Mouse (Mus musculus) v-Abl transformed pro-B cells (cell line): ENCODE data around the gene Ciz1.

Experiments
- in situ Hi-C, 2 experiments: fragments of 400-800 bp; cut with MboI; formaldehyde crosslinking; loops; one replicate each; pipeline ENCODE4 v1.15.1; 2025; ENCODE audit not compliant: unreplicated experiment in 2 of 2

Gene Ciz1

DNA sequence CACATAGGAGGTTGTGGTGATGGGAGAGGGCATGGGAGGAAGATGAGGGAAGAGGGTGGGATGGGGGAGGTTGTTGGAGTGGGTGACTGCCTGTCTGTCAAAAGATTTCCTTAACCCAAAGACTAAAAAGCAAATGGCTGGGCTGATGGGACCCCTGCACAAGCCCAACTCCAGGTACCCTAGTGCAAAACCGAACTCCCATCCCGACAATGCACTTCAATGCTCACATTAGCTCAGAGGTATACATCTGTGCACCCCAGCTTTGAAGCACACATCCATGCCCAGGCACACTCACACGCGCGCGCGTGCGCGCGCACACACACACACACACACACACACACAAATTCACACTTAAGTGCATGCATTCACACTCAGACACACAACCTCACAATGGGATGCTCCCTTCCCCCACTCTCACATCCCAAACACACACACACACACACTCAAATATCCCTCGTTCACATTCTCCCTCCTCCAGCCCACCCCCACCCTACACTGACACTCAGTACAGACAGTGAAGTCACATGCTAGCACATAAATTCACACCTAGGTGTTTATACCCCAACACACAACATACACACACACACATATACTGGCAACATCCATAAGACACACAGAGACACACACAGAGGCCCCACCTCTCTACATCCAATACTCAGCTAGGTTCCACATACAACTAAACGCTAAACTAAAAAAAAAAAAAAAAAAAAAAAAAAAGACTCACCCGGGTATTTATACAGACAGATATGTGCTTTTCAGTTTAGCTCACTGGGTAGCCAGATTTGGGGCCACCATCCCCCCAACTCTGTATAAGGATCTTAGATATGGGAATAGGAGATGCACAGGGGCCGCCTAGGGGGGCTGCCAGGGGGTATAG, 33.2 kb upstream of the Ciz1 start:
- in situ Hi-C loops: no loop called here

DNA sequence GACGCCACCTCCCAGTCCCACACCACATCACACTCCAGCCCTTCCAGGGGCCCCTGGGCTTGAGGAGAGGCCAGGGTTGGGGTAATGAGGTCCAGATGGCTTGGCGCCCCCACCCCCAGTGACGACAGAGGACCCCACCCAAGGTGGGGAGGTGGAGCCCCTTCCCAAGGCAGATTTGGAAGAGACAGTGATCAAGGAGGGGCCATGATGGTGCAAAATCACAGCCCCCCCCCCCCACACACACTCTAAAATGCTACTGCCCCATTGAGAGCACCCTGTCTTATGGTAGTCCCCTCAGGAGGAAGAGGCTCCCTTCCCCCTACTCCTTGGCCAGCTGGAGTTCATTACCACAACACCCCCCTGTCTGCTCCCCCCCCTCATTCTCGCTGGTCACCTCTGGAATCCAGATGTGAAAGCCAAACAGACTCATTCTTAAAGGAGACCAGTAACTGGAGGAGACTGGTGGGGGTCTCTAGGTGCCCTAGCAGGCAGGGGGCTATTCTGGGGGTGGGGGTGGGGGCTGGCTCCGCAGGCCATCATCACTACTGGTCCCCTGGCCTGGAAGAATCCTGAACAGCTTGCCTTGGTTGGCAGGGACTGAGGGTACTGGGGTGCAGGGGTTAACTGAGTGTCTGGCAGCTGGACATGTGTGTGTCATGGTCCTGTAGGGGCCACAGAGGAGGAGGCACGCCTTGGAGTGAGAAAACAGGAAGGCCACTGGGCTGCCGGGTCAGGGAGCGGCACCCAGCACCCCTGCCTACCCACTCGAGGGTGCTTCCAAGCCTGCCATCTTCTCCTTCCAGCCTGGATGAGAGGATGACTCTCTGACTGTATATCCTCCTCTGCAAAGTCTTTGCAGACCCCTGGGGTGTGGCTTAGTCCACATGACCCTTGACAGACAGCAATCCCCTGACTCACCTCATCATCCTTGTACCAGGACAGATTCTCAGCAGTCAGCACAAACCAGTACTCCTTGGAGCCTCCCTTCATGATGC, 32.2 kb upstream of the Ciz1 start:
- in situ Hi-C loops: no loop called here

DNA sequence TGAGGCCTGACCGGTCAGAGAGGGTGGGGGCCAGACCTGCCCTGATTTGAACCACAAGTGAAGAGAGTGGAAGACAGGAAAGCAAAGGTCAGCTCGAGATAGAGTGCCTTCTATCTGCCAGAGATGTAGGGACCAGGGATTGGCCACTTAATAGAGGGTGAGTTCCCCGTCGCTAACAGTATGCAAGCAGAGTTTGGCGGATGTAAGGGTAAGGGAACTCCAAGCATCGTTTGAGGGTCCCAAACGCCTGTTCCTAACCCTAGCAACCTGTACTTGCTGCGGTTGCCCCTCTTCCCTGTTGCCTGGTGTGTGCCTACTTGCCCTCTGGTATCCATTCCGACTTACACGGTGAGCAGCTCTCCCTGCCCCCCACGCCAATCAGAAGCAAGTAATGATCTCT, 31.4 kb upstream of the Ciz1 start:
- in situ Hi-C loops: no loop called here

DNA sequence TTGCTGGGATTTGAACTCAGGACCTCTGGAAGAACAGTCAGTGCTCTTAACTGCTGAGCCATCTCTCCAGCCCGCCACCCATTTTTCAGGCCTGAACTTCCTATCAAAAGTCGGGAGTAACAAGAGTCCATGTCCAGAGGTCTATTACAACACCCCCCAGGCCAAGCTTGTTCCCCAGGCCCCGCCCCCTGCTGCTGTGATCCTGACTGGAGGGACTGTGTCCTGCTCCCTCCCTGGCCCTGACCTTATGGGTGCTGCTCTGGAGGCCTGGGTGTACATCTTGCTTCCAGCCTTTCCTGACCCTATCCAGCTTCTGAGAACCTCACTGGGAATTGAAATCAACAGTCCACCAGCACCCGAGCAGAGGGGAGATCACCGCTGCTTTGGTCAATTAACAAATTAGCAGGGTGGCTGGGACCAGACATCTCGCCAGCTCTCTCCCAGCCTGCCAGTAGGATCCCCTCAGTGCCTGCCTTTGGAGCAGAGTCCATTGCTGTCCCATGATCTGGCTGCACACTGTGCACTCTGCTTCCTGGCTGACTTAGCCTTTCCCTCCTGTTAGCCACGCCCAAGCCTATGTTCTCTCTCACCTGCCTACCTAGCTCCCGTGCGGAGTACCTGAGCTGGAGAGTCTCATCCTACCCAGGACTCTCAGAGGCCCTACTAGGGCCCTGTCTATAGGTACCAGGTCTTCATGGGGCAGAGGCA, 30.4 kb upstream of the Ciz1 start:
- in situ Hi-C loops: no loop called here

DNA sequence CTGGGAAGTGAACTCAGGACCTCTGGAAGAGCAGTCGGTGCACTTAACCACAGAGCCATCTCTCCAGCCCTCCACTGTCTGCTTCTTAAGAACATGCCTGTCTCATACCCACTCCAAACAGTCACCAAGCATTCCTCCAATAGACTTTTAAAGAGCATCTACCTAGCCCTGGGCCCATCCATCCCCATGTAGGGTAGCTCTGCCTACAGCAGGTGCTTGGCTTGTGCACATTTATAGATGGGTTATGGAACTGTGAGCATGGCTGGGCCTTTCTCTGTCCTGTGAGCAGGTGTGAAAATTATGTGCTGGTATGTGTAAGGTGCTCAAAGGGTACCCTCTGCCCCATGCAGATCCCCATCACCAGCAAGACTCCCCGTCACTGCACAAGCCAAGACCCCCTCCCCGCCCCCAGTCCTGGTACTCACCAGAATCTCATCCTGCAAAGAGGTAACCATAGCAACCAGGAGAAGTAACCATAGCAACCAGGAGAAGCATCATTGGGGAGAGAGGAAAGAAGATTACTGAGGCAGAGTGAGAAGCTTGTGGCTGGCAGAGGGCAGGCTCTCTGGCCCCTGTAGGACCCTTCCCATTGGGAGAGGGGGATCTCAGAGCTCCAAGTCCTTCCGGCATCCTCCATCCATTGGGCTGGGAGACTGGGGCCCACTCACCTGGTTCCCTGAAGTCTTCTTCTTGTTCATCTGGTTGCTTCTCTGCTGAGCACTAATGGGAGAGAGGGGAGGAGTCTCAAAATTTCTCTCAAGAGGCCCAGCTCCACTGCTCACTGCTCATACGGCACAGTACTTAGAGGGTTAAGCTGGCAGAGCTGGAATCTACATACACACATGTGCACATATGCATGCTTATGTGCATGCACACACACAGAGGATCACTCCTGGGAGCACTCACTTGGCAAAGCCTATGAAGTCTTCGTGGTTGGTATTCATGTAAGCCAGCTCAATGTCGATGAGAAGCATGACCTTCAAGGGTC, 29.1 kb upstream of the Ciz1 start:
- in situ Hi-C loops: no loop called here

DNA sequence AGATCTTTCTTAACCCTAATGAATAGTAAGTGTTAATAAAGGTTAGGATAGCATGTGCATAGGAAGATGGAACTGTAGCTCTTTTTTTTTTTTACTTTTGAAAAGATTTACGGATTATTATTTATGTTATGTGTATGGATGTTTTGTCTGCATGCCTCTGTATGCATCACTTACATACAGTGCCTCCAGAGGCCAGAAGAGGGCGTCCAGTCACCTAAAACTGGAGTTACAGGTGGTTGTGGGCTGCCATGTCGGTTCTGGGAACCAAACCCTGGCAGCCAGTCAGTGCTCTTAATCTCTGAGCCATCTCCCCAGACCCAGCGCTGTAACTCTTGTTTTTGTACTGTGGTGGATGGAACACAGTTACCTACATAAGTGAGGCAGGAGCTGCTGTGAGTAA, 27.8 kb upstream of the Ciz1 start:
- in situ Hi-C loops: no loop called here

DNA sequence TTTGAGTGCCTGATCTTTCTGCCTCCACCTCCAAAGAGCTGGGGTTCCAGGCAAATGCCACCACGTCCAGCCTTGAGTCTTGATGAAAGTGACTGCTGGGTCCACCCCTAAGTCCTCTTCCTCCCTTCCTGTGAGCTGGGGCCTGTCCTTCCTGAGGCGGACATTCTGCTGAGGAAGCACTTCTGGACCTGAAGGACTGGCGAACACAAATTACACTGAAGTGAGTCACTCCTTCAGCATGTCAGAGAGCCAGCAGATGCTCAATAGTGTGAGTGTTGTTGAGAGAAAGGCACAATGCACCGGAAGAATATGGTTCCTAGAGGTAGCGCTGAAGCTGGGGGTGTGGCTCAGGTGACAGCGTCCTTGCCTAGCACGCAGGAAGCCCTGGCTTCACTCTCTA, 26.8 kb upstream of the Ciz1 start:
- in situ Hi-C loops: no loop called here

DNA sequence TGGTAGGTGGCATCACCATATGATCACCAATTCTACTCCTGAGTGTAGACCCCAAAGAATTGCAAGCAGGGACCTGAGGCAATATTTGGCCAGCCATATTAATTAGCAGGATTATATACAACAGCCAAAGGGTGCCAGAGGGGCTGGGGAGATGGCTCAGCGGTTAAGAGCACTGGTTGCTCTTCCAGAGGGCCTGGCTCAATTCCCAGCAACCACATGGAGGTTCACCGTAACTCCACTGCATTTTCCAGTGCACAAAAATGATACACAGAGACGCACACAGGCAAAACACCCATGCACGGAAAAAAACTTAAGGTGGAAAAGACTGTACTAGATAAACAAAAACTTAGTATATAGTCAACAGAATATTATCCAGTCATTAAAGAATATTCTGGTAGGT, 24.9 kb upstream of the Ciz1 start:
- in situ Hi-C loops: no loop called here

DNA sequence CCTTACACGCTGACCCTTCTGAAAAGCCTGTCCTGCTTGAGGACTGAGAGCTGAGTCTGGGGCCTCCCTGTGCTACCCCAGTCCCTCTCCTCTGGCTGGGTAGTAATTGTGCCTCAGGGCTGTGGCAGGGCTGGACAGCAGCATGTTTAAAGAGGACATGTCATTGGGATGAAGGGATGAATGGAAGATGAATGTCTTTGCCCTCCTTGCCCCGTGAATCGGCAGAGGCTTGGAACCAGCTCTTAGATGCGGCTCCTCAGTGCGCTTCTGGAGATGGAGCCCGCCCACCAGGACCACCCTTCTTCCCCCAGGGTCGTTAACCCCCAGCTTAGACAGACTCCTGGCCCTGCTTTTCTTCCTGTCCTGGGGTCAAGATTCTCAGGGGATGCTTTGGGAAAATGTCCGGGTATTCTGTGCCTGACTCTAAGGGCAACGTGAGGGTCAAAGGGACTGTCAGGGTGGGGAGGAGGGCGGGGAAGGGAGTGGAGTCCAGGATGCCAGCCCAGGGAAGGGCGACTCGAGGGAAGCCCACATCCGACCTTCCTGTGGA, 23.1 kb upstream of the Ciz1 start:
- in situ Hi-C loops: no loop called here

DNA sequence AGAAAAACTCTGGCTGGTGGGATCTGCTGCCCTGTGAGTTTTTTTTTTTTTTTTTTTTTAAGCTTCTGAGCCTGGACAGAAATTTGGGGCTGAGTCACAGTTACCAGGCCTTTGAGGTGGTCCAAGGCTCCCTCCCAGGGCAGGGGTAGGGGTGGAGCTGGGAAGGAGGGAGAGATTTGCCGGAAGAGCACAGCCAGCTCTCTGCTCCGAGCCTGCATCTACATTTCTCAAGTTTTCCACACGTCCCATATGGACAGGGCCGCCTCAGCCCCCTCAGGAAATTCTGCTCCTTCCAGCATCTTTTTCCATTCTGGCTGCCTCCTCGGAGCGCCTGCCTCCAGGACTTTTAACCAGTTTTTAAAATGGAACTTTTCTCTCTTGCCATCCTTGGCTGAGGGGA, 22.6 kb upstream of the Ciz1 start:
- in situ Hi-C loops: no loop called here

DNA sequence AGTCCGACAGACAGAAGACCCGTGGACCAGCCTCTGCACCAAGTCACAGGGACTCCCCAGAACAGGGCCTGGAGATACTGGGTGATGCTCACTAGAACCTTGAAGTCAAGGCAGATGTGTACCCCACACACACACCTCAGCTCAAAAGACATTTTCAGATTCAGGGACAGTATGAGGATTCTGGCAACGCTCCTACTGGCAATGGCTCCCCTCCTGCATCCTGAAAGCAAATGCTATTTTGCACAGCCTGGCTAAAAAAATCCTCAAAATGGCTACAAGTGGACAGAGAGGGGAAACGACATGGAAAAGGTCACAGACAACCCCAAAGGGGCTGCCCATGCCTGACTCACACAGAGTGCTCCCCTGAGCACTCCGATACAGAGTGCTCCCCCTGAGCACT, 20.0 kb upstream of the Ciz1 start:
- in situ Hi-C loops: no loop called here

DNA sequence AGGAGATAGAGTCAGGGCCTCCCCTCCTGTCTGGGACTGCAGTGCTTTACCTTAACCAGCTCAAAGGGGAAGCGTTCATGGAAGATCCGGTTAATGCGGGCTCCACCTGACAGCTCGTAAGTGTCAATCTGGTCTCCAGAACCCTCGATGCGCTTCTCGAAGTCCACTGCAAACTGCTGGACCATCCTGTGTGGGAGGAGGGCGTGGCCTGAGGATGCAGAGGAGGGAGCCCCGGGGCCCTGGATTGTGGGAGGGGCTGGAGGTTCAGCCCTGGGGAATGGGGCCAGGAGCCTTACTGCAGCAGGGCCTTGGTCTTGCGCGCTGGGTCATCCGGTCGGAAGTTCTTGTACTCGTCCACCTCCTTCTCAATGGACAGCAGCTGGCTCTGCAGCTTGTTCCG, 16.2 kb upstream of the Ciz1 start:
- in situ Hi-C loops: no loop called here

DNA sequence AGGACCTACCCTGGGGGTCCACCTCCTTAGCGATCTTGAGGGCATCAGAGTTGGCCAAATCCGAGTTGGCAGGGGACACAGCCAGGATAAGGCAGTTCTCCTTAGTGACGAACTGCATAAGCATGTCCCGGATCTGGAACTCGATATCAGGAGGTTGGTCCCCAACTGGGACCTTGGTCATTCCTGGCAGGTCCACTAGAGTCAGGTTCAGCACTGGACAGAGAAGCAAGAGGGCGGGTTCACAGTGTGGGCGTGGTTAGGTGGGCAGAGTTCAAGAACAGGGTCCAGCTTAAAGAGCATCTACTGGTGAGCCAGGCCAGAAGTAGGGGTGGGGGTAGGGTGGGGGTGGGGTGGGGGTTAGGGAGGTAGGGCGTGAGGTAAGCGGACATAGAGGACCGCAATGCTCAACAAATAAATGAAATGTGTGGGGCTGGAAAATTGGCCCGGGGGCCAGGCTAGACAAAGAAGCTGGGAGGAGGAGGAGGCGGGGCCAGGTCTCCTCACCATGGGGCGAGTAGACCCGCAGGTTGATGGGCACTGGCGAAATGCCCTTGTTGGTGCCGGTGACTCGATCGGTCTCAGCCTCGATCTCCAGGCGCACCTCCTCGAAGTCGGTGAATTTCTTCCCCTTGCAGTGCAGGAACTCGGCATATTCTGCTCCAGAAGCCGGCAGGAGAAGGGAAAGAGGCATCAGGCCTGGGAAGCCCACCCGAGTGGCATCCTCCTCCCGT, 12.1 kb upstream of the Ciz1 start:
- in situ Hi-C loops: no loop called here

DNA sequence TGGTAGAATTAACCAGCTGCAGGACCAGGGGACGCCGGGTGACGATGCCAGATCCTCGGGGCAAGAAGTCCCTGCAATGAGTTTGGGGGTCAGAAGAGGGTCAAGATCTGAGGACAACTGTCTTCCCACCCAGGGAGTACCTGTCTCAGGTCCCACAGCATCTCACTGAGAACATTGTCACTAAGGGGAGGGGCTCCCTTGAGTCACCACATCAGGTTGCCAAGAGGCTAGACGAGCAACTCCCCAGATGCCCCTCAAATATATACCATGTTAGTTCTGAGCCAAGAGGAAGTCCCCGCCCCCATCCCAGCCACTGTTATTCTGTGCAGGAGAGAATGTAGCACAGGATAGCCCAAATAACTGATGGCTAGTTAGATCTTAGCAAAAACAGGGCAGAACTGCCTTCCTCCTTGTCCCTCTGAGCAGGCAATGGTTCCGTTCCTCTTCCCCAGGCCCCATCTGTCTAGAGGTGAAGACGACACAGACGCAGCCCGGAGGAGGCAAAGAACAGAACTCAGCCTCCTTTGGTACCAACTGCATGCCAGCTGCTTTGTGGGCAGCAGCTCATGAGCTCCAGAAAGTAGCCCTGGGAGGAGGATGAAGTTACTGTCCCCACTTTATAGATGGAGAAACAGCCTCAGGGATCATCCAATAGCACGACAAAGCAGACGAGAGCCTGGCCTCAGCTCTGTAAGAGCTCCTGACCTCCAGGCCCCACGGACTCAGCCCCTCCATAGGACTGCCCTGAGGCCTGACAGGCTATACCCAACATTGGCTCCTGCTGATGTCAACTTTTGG, 11.1 kb upstream of the Ciz1 start:
- in situ Hi-C loops: no loop called here

DNA sequence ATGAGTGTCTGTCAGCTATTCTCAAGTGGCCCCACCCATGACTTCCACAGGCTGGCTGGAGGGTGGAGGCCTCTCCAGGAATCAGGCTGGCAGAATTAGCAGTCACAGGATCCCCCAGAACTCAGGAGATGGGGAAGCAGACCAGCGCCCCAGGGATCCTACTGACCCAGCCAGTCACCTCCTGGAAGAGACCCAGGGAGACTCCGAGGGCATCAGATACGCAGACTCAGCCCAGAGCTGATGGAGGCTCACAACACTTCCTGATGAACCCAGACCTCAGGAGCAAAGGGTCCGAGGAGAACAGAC, 10.5 kb upstream of the Ciz1 start:
- in situ Hi-C loops: no loop called here

DNA sequence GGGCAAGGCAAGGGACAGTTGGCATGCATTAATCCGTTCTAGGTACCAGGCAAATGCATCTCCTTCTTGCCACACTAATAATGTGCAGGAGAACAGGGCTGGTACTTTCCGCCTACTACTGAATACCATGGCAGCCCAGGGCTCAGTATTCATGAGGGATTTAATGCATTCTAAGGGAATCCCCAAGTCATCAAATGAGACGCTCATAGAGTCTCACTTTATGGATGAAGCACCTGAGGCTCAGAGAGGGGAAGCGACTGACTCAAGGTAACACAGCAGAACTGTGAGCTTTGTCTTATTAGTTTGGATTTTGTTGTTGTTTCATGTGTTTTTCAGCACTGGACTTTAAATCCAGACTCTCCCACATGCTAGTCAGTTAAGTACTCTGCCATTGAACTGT, 10.1 kb upstream of the Ciz1 start:
- in situ Hi-C loops: no loop called here

DNA sequence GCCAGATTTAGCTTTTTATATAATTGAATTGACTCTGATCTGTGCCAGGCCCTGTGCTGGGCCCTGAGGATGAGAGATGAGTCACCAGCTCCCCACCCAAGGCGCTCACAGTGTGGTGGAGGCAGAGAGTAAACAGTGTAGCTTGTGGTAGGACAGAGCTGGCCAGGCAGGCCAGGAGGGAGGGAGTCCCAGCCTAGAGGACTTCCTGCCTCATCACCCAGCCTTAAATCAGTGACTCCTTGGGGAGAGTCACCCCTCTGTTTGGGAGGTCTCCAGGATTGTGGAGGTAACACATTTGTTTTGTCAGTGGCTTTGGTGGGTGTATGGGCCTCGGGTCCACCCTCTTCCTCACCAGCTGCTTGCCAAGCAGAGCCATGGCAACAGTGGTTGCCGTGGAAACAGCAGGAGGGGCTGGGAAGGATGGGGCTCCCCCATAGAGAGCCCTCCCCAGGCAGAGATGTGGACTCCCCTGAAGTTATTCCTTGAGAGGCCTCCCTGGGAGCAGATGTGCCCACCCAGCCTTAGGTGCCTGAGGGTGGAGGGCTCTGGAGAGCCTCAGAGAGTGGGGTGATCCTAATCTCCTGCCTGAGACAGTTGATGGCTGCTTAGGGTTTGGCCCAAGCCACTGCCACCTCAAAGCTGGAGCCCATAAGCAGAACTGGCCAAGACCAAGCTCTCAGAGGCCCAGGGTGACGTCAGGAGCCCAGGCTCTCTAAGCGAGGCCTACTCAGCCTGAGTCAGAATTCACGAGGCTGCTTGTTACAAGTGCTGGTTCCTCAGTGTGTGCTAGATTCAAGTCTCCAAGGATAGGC, 9.4 kb upstream of the Ciz1 start:
- in situ Hi-C loops: no loop called here

DNA sequence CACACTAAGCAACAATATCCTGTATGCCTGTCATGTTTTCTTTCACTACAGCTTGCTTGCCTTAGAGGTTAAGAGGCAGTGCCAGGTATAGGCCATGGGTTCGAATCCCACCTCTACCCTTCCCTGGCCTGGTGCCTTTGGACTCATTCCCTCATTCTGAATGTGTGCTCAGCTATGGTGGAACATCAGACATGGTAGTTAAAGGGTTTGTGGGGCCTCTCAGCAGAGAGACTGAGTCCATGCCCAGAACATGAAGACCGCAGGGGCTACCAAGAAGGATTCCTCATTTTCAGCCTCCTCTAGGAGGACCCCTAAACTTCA, 8.8 kb upstream of the Ciz1 start:
- in situ Hi-C loops: no loop called here
